Mouse (Mus musculus): ENCODE data around the gene Card6.
"Not testable (repeated sequence)": the region's sequence is repeated elsewhere in the genome, so short reads cannot be mapped to it uniquely, and the experiment has no call there.

The Card6 gene

GRCm38 (mm10) chr15:5130887-5131668 lies 22.7 kb upstream of the Card6 start:
- in situ Hi-C loops (cut with MboI; ENCODE audit: unreplicated experiment in 2 of 2), result not testable (repeated sequence)

GRCm38 (mm10) chr15:5129111-5129805 lies 20.9 kb upstream of the Card6 start:
- in situ Hi-C loops (cut with MboI; ENCODE audit: unreplicated experiment in 2 of 2), result no loop called here

DNA sequence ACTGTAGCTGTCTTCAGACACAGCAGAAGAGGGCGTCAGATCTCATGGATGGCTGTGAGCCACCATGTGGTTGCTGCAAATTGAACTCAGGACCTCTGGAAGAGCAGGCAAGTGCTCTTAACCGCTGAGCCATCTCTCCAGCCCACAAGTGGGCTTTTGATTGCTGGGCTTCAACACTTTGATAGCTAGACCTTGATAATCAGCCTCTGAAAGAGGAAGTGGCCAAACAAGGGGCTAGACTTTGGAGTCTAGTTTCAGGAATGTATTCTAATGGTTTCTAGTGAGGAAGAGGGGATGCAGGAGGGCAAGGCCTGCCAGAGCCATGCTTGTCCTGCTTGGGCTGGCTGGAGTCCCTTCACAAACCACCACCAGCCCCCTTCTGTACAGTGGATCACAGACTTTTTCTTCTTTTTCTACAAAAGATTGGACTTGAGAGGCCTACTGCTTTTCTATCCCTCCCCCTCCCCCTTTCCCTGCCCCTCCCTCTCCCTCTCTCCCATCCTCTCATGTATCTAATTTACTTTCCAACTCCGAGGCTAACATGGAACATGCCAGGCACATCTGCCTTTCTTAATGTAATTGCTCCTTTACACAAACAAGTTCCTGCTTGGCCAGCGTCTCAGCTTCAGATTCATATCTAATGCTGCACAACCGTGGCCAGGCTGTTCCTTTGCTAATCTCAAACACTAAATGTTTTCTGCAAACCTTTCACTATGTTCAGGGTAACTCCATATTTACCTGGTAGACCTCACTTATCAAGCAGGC lies 20.0 kb upstream of the Card6 start:
- in situ Hi-C loops (cut with MboI; ENCODE audit: unreplicated experiment in 2 of 2), result no loop called here

- in situ Hi-C loops (cut with MboI; ENCODE audit: unreplicated experiment in 2 of 2), result no loop called here
These were observed 19.1 kb upstream of the Card6 start for GRCm38 (mm10) chr15:5127487-5127886.

DNA sequence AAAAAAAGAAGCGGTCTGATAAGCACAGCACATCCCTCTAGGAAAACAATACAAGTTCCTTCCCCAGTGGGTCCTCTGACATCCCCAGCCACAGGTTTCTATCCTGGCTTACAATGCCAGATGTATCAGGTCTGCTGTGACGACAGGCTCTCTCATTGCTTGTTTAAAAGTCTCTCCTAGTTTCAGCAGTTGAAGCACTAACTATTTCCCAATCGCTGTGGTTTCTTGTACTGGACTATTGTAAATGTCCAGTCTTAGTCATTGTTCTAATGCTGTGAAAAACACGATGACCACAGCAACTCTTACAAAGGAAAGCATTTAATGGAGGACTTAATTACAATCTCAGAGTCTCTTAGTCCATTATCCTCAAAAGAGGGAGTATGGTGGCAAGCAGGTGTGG lies 18.1 kb upstream of the Card6 start:
- in situ Hi-C loops (cut with MboI; ENCODE audit: unreplicated experiment in 2 of 2), result no loop called here

GRCm38 (mm10) chr15:5121535-5122313 lies 13.4 kb upstream of the Card6 start:
- in situ Hi-C loops (cut with MboI; ENCODE audit: unreplicated experiment in 2 of 2), result loop anchor here in 1 of 2 experiments (25.0 kb wide), 2 partner anchors 1591 to 1859 kb away; partner anchors contain the start of genes Rictor and Selenop

DNA sequence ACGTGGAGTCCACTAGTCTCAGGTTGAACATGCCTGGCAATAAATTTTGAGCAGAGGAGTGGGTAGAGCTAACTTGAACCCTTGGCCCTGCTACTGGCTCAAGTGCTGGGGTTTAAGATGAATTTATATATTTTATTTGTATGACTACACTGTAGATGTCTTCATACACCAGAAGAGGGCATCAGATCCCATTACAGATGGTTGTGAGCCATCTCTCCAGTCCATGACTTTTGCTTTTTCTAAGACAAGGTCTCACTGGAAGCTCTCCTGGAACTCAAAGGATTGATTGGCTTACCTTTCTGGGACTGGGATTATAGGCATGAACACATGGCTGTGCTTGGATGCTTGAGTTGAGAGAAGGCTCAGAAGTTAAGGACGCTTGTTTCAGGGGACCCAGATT lies 11.4 kb upstream of the Card6 start:
- in situ Hi-C loops (cut with MboI; ENCODE audit: unreplicated experiment in 2 of 2), result loop anchor here (5.0 to 25.0 kb wide), 8 partner anchors 65 to 1885 kb away; partner anchors contain the start of genes Ttc33 (in 2 of the 2), Fbxo4 (in 1 of the 2), Rictor (in 1 of the 2) and Selenop (in 1 of the 2)

GRCm38 (mm10) chr15:5119192-5119591 lies 10.9 kb upstream of the Card6 start:
- in situ Hi-C loops (cut with MboI; ENCODE audit: unreplicated experiment in 2 of 2), result loop anchor here (5.0 to 25.0 kb wide), 8 partner anchors 66 to 1884 kb away; partner anchors contain the start of genes Ttc33 (in 2 of the 2), Fbxo4 (in 1 of the 2), Rictor (in 1 of the 2) and Selenop (in 1 of the 2)

DNA sequence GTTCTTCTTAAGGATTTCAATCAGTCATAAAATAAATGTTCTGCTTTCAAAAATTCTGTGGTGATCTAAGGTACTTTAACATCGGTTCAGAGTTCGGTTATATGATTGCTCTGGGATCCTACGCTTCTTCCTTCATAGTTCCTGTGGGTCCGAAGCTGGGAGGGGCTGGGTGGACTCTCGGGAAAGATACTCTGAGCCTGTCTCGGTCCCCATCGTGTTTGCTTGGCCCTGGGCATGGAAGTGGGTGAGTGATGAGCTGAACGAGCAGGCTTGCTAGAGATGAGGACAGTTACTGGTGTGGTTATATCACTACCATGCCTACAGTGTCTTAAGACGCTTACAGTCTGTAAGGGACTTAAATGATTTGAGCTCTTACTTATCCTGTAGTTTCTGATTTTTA lies 10.3 kb upstream of the Card6 start:
- in situ Hi-C loops (cut with MboI; ENCODE audit: unreplicated experiment in 2 of 2), result loop anchor here (5.0 to 25.0 kb wide), 8 partner anchors 66 to 1884 kb away; partner anchors contain the start of genes Ttc33 (in 2 of the 2), Fbxo4 (in 1 of the 2), Rictor (in 1 of the 2) and Selenop (in 1 of the 2)

GRCm38 (mm10) chr15:5117031-5117601 lies 8.8 kb upstream of the Card6 start:
- in situ Hi-C loops (cut with MboI; ENCODE audit: unreplicated experiment in 2 of 2), result loop anchor here (5.0 to 25.0 kb wide), 8 partner anchors 68 to 1882 kb away; partner anchors contain the start of genes Ttc33 (in 2 of the 2), Fbxo4 (in 1 of the 2), Rictor (in 1 of the 2) and Selenop (in 1 of the 2)

- in situ Hi-C loops (cut with MboI; ENCODE audit: unreplicated experiment in 2 of 2), result loop anchor here (5.0 to 25.0 kb wide), 8 partner anchors 68 to 1882 kb away; partner anchors contain the start of genes Ttc33 (in 2 of the 2), Fbxo4 (in 1 of the 2), Rictor (in 1 of the 2) and Selenop (in 1 of the 2)
These were observed 8.1 kb upstream of the Card6 start, which contains the start of gene Rpl37 for GRCm38 (mm10) chr15:5116270-5117030. Gene Rpl37 (plus strand): TSS chr15:5116645.

DNA sequence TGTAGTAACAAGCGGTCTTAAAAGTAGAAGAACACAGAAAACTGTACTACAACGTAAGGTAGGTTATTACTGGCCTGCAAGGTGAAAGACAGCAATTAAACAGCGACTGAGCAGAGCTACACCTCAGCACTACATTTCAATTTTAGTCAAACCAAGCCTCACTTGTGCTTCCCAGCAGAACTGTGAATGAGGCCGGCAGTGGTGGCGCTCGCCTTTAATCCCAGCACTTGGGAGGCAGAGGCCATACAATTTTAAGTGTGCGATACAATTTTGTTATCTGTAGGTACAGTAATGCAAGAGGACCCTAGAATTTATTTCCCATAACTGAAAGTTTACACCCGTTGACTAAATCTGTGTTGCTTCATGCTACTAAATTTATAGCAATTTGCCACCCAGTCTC lies 6.8 kb upstream of the Card6 start:
- in situ Hi-C loops (cut with MboI; ENCODE audit: unreplicated experiment in 2 of 2), result loop anchor here (5.0 to 25.0 kb wide), 8 partner anchors 70 to 1880 kb away; partner anchors contain the start of genes Ttc33 (in 2 of the 2), Fbxo4 (in 1 of the 2), Rictor (in 1 of the 2) and Selenop (in 1 of the 2)

- in situ Hi-C loops (cut with MboI; ENCODE audit: unreplicated experiment in 2 of 2), result loop anchor here (10.0 to 25.0 kb wide), 6 partner anchors 72 to 1878 kb away; partner anchors contain the start of genes Rictor (in 1 of the 2), Selenop (in 1 of the 2) and Ttc33 (in 1 of the 2)
These were observed 4.3 kb upstream of the Card6 start for GRCm38 (mm10) chr15:5112651-5113050.

GRCm38 (mm10) chr15:5108655-5109040 lies 309 bp upstream of the Card6 start:
- in situ Hi-C loops (cut with MboI; ENCODE audit: unreplicated experiment in 2 of 2), result loop anchor here (5.0 to 25.0 kb wide), 6 partner anchors 1054 to 1894 kb away; partner anchors contain the start of genes Rictor (in 1 of the 2) and Selenop (in 1 of the 2)

GRCm38 (mm10) chr15:5106293-5106692 lies 2.0 kb downstream of the Card6 start:
- in situ Hi-C loops (cut with MboI; ENCODE audit: unreplicated experiment in 2 of 2), result loop anchor here (5.0 to 25.0 kb wide), 6 partner anchors 1051 to 1891 kb away; partner anchors contain the start of genes Rictor (in 1 of the 2) and Selenop (in 1 of the 2)

- in situ Hi-C loops (cut with MboI; ENCODE audit: unreplicated experiment in 2 of 2), result loop anchor here (5.0 to 25.0 kb wide), 6 partner anchors 1051 to 1891 kb away; partner anchors contain the start of genes Rictor (in 1 of the 2) and Selenop (in 1 of the 2)
These were observed 2.4 kb downstream of the Card6 start for GRCm38 (mm10) chr15:5105891-5106290.

- in situ Hi-C loops (cut with MboI; ENCODE audit: unreplicated experiment in 2 of 2), result loop anchor here (10.0 to 25.0 kb wide), 4 partner anchors 1048 to 1888 kb away; partner anchors contain the start of genes Rictor (in 1 of the 2) and Selenop (in 1 of the 2)
These were observed 6.0 kb downstream of the Card6 start for GRCm38 (mm10) chr15:5102312-5102711.
